Mouse (Mus musculus): ENCODE results near the gene Enpp3.
"Not testable (repeated sequence)": the region's sequence is repeated elsewhere in the genome, so short reads cannot be mapped to it uniquely, and the experiment has no call there.

Gene Enpp3

GRCm38 (mm10) chr10:24822842-24823241 lies 19.8 kb downstream of the Enpp3 start:
- no peak for DNase-seq (ENCODE audit: low spot score in 2 of 2)

DNA sequence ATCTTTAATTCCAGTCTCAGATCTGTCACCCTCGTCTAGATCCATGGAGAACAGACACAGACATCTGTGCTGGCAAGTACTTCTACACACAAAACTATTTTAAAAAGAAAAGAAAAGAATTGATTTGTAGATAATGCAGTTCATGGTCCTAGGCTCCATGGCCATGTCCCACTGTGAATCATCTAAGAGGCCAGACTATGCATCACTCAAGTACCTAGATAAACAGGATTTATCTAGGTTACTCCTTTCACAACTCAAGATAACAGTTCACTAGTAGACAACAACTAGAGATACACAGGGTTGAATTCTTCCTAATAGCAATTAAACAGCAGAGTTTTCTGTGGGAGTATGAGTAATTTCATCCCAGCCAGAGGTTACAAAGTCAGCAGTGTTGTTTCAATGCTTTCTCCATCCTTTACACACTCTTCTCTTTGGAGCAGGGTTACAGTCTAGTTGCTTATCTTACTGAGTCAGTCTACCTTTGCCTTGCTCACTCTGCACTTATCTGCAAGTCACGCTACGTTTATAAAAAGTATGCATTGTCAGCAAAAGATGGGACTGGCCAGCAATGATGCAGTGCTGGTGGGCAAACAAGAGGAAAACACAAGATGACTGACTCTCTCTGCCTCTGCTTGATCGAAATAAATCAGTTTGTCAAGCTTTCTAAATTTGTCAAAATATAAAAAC lies 20.5 kb downstream of the Enpp3 start:
- DNase-seq (ENCODE audit: low spot score in 2 of 2): no peak

DNA sequence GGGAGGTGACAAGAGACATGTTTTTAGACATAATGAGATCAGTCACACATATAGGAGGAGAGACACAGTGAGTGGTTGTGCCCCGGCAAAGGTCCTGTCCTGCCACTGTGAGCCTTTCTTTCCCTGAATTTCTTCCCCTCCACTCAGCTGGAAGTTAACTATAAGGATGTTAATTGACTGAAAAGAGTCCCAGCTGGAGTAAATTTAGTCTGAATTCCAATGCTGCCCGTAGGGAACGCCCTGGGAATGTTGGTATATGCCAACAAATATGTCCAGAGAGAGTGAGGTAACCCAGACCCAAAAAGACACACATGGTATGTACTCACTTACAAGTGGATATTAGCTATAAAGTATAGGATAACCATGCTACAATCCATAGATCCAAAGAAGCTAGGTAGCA lies 23.1 kb downstream of the Enpp3 start:
- DNase-seq (ENCODE audit: low spot score in 2 of 2): no peak

DNA sequence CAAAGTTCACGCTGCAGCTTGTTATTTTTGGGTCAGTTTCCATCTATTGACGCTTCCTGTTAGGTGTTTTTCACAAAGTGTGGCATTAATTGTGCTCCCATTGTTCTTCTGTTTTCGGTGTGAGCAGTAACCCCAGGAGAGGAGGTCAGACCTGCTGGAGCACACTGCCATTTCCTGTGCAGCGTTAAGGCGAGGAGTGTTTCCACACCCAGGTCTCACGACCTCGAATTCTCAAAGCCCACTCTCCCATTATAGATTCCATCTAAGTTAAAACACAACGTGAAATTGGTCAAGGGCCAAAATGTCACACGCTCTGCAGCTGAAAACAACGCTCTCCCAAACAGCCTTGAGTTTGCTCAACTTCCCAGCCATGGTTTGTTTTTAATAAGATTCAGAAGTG lies 32.0 kb downstream of the Enpp3 start:
- no peak for DNase-seq (ENCODE audit: low spot score in 2 of 2)

DNA sequence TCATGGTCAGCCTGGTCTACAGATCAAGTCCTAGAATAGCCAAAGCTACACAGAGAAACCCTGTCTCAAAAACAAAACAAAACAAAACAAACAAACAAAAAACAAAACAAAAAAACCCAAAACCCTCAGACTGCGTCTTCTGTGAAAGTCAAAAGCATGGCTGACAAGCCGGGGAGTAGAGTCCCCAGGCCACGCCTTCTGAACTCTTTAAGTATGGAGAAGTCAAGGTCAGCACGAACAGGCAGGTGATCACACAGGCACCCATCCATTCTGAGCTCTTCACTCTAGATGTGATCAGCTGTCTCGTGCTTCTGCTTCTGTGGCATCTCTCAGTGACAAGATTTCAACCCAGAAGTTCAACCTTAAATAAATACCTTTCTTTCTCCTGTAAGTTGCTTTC lies 35.9 kb downstream of the Enpp3 start:
- DNase-seq (ENCODE audit: low spot score in 2 of 2): no peak

- no peak for DNase-seq (ENCODE audit: low spot score in 2 of 2)
These were observed 36.7 kb downstream of the Enpp3 start for GRCm38 (mm10) chr10:24805876-24806275.

GRCm38 (mm10) chr10:24805173-24805572 lies 37.5 kb downstream of the Enpp3 start:
- no peak for DNase-seq (ENCODE audit: low spot score in 2 of 2)

- DNase-seq (ENCODE audit: low spot score in 2 of 2): not testable (repeated sequence)
These were observed 39.8 kb downstream of the Enpp3 start for GRCm38 (mm10) chr10:24802742-24803244.

DNA sequence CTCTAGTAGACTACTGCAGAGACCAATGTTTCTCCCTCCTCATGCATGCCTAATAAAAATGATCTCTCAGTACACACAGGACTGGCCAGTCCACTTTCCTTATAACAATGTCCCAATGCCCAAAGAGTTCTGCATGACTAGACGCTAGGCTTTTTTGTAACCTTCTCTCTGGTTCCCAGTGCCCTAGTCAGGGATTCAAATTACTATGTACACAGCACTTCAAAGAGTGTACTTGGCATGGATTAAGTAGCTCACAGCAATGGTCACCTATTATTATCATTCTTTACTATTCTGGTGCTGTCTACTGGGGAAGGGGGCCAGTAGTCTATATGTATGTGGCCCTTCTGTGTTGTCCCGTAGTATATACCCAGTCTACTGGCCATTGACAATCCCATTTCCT lies 40.8 kb downstream of the Enpp3 start:
- no peak for DNase-seq (ENCODE audit: low spot score in 2 of 2)

- peak; percentile 68 to 88 for DNase-seq (ENCODE audit: low spot score in 2 of 2)
These were observed 45.4 kb downstream of the Enpp3 start for GRCm38 (mm10) chr10:24797246-24797645.

- no peak for DNase-seq (ENCODE audit: low spot score in 2 of 2)
These were observed 49.9 kb downstream of the Enpp3 start for GRCm38 (mm10) chr10:24792756-24793155.

GRCm38 (mm10) chr10:24789747-24790545 lies 52.7 kb downstream of the Enpp3 start:
- peak; percentile 53 to 82 for DNase-seq (ENCODE audit: low spot score in 2 of 2)

- DNase-seq (ENCODE audit: low spot score in 2 of 2): no peak
These were observed 57.3 kb downstream of the Enpp3 start for GRCm38 (mm10) chr10:24785345-24785744.

DNA sequence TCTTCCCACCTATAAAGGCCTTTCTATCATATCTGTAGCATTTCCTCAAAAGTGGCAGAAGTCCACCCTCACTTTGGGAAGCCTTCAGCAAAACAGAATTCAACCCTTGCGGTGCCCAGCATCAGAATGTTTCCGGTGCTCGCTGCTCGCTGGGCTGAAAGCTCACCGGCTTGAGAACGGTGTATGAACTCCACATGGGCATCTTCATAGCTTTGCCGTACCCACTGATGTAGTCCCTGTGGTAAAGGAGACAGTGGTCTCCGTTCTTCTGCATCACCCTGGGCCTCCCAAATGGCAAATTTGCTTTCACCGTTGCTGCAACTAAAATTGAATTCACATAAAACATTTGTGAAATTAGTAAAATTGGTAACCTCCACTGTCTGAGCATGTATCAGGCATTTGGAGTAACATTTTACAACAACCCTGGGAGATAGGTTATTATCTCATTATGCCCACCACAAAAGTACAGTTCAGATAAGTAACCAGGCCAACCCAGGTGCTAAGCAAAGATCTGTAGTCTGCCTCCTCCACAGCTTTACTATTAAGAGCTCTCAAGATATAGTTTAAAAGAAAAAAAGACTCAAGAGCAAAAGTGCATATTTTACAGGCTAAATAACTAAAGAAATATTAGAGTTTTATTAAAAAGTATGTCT lies 57.9 kb downstream of the Enpp3 start:
- DNase-seq (ENCODE audit: low spot score in 2 of 2): no peak

DNA sequence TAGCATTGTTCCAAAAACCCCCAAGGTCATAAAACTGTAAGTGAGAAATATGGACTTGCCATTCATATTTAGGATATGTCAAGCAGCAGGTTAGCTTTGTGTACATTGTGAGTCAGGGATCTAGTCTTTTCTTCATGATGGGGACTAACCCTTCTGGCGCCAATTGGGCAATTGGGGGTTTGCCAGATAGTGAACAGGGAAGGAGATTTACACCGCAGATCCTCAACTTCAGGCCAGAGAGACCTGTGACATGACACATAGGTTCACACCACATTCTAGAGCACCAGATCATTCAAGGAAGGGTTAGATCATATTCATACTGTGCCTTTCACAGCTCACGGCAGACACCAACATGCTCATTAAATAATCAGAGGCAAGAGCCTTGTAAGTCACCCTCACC lies 58.7 kb downstream of the Enpp3 start:
- DNase-seq (ENCODE audit: low spot score in 2 of 2): no peak

DNA sequence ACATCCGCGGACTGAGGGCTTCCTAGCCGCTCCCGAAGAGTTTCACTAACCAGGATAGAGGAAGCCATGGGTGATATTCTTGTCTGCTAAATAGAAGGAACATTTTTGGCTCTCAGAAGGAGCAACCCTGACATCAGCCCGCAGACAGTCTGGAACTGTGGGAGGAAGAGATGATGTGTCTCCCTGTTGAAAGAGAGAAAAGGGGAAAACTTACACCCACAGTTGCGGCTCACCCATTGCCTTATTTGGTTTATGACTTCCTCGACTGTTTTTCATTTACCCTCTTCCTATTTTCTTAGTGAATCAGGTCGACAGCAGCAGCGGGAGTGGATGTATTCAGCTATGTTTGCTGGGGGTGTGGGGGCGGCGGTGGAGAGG lies 64.0 kb downstream of the Enpp3 start:
- DNase-seq (ENCODE audit: low spot score in 2 of 2): no peak

DNA sequence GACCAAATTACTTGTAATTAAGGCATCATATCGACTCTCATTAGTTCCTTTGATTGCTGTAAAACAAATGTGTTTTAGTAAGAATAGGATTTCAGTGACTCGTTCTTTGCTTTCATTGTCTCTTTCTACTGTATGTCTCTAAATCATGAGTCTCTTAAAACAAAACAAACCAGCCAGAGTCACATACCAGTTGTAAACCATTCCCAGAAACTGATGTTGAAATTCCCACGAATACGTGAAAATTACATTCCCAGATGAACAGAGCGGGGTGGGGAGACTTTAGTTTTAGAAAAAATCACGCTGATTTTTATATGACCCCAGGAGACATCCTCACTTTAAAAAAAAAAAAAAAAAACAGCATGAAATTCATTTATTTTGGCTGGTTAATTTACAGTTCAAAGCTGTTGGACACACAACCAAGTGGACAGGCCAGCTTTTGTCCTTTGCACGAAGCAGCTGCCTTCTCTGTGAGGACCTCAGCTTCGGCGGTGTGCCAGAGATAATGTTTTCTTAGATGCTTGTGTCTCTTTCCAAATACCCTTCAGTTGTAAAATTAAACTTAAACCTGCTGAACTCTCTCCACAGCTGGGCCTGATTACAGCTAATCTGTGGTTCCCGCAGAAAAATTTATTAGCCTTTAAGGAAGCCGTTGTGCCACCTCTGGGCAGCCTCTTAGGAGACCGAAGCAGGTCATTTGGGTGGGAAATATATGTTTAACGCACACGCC lies 64.5 kb downstream of the Enpp3 start:
- no peak for DNase-seq (ENCODE audit: low spot score in 2 of 2)

- DNase-seq (ENCODE audit: low spot score in 2 of 2): no peak
These were observed 73.1 kb downstream of the Enpp3 start for GRCm38 (mm10) chr10:24769496-24769895.

GRCm38 (mm10) chr10:24767695-24768094 lies 74.9 kb downstream of the Enpp3 start:
- DNase-seq (ENCODE audit: low spot score in 2 of 2): no peak

- no peak for DNase-seq (ENCODE audit: low spot score in 2 of 2)
These were observed 76.6 kb downstream of the Enpp3 start for GRCm38 (mm10) chr10:24766061-24766460.

DNA sequence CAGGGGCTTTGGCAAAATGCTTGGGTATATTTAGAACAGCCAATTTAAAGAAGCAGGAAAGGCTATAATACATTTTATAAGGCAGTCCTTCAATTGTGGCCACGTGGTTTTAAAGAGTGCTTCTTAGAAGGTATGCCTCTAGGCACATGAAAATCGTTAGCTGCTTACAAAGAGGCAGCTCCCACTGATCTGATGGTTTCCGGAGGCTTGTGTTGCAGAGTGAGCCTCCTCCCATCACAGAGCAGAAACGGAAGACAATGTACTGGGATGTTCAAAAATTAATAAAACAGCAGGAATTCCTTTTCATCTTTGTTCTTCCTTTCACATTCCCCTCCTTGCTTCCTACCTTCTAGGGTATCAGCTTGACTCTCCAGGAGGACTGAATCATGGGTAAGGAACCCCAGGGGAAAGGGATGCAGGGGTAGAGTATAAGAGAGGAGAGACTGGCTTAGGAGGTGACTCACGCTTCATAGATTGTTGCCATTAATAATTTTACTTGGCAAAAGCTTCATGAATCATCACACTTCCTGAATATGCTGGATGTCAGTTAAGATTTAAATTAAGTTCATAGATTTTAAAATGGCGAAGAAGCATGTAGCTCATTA lies 77.4 kb downstream of the Enpp3 start:
- DNase-seq (ENCODE audit: low spot score in 2 of 2): no peak

- DNase-seq (ENCODE audit: low spot score in 2 of 2): no peak
These were observed 78.0 kb downstream of the Enpp3 start for GRCm38 (mm10) chr10:24764640-24765039.

Data from spleen, postnatal 10 days (tissue).